Mouse (Mus musculus) ES-E14 (cell line): ENCODE data around the gene Nlrp6. TPM values are rescaled to one million over a fixed set of nuclear protein-coding genes. Genes with fewer than 3 reads are reported as not detected.

Experiments
- DNase-seq: peaks from one replicate; pipeline ENCODE4 v3.0.0-alpha.2; 2013; ENCODE audit warnings: low read depth, low spot score
- H3K27ac ChIP-seq: 2 replicates; pipeline ENCODE4 v1.5.1; 2012; ENCODE audit warnings: low read depth, mild to moderate bottlenecking, low read length, moderate library complexity, mixed read lengths; ENCODE audit not compliant: poor library complexity, insufficient read depth, severe bottlenecking
- H3K36me3 ChIP-seq: 2 replicates; pipeline ENCODE4 v1.6.1; 2012; ENCODE audit warnings: mild to moderate bottlenecking, low read length, moderate library complexity, mixed read lengths; ENCODE audit not compliant: control insufficient read depth, poor library complexity, insufficient read depth, severe bottlenecking
- H3K4me1 ChIP-seq, 2 experiments: fragments of 150-350 bp in 1 of 2; sonication (generic) in 1 of 2; 2 replicates each; pipeline ENCODE4 v1.6.1; 2012; ENCODE audit warnings: low read length in 2 of 2, mild to moderate bottlenecking in 1 of 2, mixed read lengths in 1 of 2; ENCODE audit not compliant: control insufficient read depth in 2 of 2, insufficient read depth in 2 of 2, poor library complexity in 1 of 2
- H3K4me3 ChIP-seq, 2 experiments: fragments of 150-350 bp in 1 of 2; sonication (generic) in 1 of 2; 2 replicates each; pipeline ENCODE4 v1.5.1; 2012; ENCODE audit warnings: low read length in 2 of 2, low read depth in 1 of 2, mild to moderate bottlenecking in 1 of 2, mixed read lengths in 1 of 2; ENCODE audit not compliant: insufficient read depth in 1 of 2, poor library complexity in 1 of 2, severe bottlenecking in 1 of 2
- H3K9ac ChIP-seq: 2 replicates; pipeline ENCODE4 v1.6.1; 2012; ENCODE audit warnings: low read depth, mild to moderate bottlenecking, low read length, mixed read lengths; ENCODE audit not compliant: poor library complexity, insufficient read depth, severe bottlenecking
- H3K9me3 ChIP-seq: fragments of 150-350 bp; sonication (generic); 2 replicates; pipeline ENCODE4 v1.6.1; 2012; ENCODE audit warnings: low read depth, mild to moderate bottlenecking, low read length; ENCODE audit not compliant: control insufficient read depth, insufficient read depth
- CHD2 ChIP-seq: IDR thresholded peaks from 2 replicates; pipeline ENCODE4 v1.6.1; 2014; ENCODE audit warnings: mild to moderate bottlenecking, low read depth, low read length, inconsistent platforms
- HCFC1 ChIP-seq: IDR thresholded peaks from 2 replicates; pipeline ENCODE4 v1.6.1; 2012; ENCODE audit warnings: low read length, inconsistent platforms, borderline replicate concordance; ENCODE audit not compliant: insufficient read depth
- MAFK ChIP-seq: IDR thresholded peaks from 2 replicates; pipeline ENCODE4 v1.6.1; 2014; ENCODE audit warnings: mild to moderate bottlenecking, low read depth, low read length, inconsistent platforms; ENCODE audit not compliant: insufficient read depth
- ZC3H11A ChIP-seq: IDR thresholded peaks from 2 replicates; pipeline ENCODE4 v1.6.1; 2012; ENCODE audit warnings: low read depth, mild to moderate bottlenecking, inconsistent platforms, low read length, borderline replicate concordance
- ZNF384 ChIP-seq: IDR thresholded peaks from 2 replicates; pipeline ENCODE4 v1.6.1; 2012; ENCODE audit warnings: low read depth, low read length, inconsistent platforms
- in situ Hi-C, 2 experiments: fragments of 600-800 bp; cut with MboI; formaldehyde crosslinking; loops; one replicate each; pipeline ENCODE4 v1.15.1; 2025; ENCODE audit warnings: low sequenced_read_pairs in 2 of 2, inconsistent platforms in 1 of 2; ENCODE audit not compliant: unreplicated experiment in 2 of 2
- total RNA-seq: library from RNA; depleted of rRNA; stranded (reverse); fragments of 300-350 nt; gene quantifications from 2 replicates; pipeline ENCODE4 v1.2.3, GENCODE M21; 2012

Gene Nlrp6
- total RNA-seq, 1 experiment = 0.27 TPM

DNA sequence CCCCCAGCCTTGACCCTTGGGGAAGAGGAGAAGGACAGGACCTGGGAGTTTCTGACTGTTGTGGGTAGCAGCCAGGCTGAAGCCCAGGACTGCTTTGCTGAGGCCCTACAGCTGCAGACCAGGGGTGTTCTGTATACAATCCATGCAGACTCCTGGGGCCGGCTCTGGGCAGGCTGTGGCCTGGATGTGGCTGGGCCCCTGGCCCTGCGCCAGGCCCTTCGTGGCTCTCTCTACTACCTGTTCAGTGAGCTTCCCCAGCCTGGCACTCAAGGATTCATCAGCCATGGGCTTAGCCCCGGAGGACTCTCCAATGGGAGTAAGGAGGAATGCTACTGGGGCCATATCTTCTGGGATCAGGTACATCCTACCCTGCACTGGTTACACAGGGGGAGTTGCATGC lies 22.7 kb downstream of the Nlrp6 start:
- peak overlapping the region; percentile 15; the same call in 1 of the 2 replicates for H3K9ac ChIP-seq

DNA sequence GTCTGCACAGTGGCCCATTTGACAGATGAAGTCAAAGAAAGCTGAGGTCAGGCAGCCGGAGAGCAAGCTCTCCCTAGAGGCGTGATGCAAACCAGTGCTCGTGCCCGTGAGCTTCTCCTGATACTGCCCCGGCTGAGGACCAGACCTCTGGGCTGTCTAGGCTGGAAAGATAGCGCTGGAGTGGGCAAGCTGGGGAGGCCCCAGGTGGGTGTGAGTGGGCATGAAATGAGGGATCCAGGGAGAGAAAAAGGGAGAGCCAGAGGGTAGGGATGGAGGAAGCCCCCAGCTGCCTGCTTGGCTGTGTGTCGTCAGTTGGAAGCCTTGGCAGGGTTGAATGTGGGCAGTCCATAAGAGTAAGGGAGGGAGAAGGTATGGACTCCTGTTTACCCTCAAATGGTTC lies 23.5 kb downstream of the Nlrp6 start:
- H3K4me3 ChIP-seq = no peak overlapping the region
- H3K4me1 ChIP-seq = peaks cover 4 to 17% of the 10 kb centered on the region in 2 experiments; a peak in 3 of 4 replicates
- in situ Hi-C loops = no loop called here
- no peak overlapping the region for H3K27ac ChIP-seq
- no peaks in the 10 kb centered on the region for H3K9me3 ChIP-seq
- H3K36me3 ChIP-seq = peaks cover 42% of the 10 kb centered on the region
- no peak overlapping the region for H3K9ac ChIP-seq
- TF ChIP-seq HCFC1 (no peak), ZC3H11A (no peak), MAFK (no peak), CHD2 (no peak), ZNF384 (no peak)
- DNase-seq = no peak

More for the DNA sequence above, 22.7 kb downstream of the Nlrp6 start:
- peaks cover 33% of the 10 kb centered on the region for H3K36me3 ChIP-seq
- H3K4me1 ChIP-seq = peaks cover 4 to 17% of the 10 kb centered on the region in 2 experiments; a peak in 3 of 4 replicates
- in situ Hi-C loops = no loop called here
- TF ChIP-seq MAFK = no peak
- TF ChIP-seq HCFC1 = no peak
- no peak for TF ChIP-seq ZNF384
- no peak for TF ChIP-seq CHD2
- TF ChIP-seq ZC3H11A = no peak
- no peak for DNase-seq
- H3K27ac ChIP-seq = no peak overlapping the region
- no peak overlapping the region for H3K4me3 ChIP-seq
- no peaks in the 10 kb centered on the region for H3K9me3 ChIP-seq

DNA sequence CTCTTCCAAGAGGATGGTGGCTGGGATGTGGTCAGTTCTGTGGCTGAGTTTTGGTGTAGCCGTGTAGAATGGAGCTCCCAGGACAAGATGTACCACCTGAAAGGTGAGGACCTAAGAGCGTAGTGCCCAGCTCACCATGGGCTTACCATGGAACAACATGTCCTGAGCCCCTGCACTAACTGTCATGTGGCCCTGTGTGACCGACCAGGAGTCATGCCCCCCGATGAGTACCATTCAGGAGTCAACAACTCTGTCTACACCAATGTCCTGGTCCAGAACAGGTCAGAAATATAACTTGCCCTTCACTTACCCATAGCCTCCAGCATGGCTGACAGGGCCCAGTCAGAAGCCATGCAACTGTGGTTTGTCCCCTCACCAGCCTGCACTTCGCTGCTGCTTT lies 24.5 kb downstream of the Nlrp6 start:
- no peak for DNase-seq
- in situ Hi-C loops = no loop called here
- TF ChIP-seq CHD2 = no peak
- no peak for TF ChIP-seq HCFC1
- TF ChIP-seq ZNF384 = no peak
- no peak for TF ChIP-seq MAFK
- no peak for TF ChIP-seq ZC3H11A
- Histone ChIP-seq H3K9me3 (no peaks in the 10 kb centered on the region), H3K4me1 (peaks cover 0 to 17% of the 10 kb centered on the region in 2 experiments; a peak in 2 of 4 replicates), H3K9ac (no peak overlapping the region), H3K36me3 (peaks cover 47% of the 10 kb centered on the region), H3K4me3 (no peak overlapping the region), H3K27ac (no peak overlapping the region)

DNA sequence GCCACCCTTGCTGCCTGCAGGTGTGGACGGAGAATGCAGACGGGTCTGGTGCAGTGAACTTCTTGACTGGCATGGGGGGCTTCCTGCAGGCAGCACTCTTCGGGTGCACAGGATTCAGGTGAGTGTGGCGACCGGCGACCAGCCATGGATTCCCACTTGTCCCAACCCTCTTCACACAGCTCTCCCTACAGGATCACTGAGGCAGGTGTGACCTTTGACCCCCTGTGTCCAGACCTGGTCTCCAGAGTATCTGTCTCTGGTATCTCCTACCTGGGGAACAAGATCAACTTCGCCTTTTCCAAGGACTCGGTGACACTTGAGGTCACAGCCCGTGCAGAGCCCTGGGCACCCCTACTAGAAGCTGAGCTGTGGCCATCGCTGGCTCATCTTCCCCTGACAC lies 25.6 kb downstream of the Nlrp6 start:
- Histone ChIP-seq H3K4me3 (no peak overlapping the region), H3K36me3 (peaks cover 47% of the 10 kb centered on the region), H3K4me1 (peaks cover 5 to 27% of the 10 kb centered on the region in 2 experiments; a peak in 3 of 4 replicates), H3K9ac (no peak overlapping the region), H3K9me3 (no peaks in the 10 kb centered on the region), H3K27ac (no peak overlapping the region)
- in situ Hi-C loops = no loop called here
- TF ChIP-seq ZC3H11A (no peak), HCFC1 (no peak), MAFK (no peak), ZNF384 (no peak), CHD2 (no peak)
- no peak for DNase-seq

DNA sequence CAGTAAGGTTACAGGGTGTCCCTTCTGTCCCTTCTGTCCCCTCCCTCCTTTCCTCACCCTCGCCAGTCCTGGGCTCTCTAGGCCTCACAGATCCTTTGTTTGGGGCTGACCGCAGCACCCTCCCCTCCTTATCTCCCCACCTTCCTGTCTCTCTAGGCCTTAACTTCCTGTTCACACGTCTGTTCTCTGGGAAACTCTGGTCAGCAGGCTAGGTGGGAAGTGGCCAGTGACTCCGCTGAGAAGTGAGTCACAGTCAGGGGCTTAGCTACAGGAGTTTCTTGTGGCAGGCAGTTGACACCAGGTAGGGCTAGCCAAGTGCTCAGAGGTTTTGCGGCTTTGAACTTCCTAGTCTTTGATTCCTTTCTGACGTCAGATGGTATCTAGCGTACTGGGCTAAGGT lies 26.3 kb downstream of the Nlrp6 start:
- no peak overlapping the region for H3K27ac ChIP-seq
- no peak for DNase-seq
- peaks cover 47% of the 10 kb centered on the region for H3K36me3 ChIP-seq
- no peak overlapping the region for H3K9ac ChIP-seq
- TF ChIP-seq CHD2 = no peak
- TF ChIP-seq ZC3H11A = no peak
- TF ChIP-seq MAFK = no peak
- TF ChIP-seq ZNF384 = no peak
- no peak for TF ChIP-seq HCFC1
- no peaks in the 10 kb centered on the region for H3K9me3 ChIP-seq
- peaks cover 5 to 30% of the 10 kb centered on the region in 2 experiments; a peak in 3 of 4 replicates for H3K4me1 ChIP-seq
- H3K4me3 ChIP-seq = no peak overlapping the region
- in situ Hi-C loops = no loop called here
